Mouse (Mus musculus) cerebellum, adult 9-11 months (tissue): ENCODE results near the gene Aph1b.
"Not testable (repeated sequence)": the region's sequence is repeated elsewhere in the genome, so short reads cannot be mapped to it uniquely, and the experiment has no call there.

ENCODE experiments used
- DNase-seq: peaks from one replicate; pipeline ENCODE4 v3.0.0; 2022

The Aph1b gene

GRCm38 (mm10) chr9:66795464-66796324 is at the start of gene Aph1b:
TSS of gene Aph1b (minus strand) at chr9:66795490.
- peak; percentile 99 for DNase-seq

GRCm38 (mm10) chr9:66835097-66835480 is 39.8 kb upstream of the Aph1b start:
- no peak for DNase-seq

DNA sequence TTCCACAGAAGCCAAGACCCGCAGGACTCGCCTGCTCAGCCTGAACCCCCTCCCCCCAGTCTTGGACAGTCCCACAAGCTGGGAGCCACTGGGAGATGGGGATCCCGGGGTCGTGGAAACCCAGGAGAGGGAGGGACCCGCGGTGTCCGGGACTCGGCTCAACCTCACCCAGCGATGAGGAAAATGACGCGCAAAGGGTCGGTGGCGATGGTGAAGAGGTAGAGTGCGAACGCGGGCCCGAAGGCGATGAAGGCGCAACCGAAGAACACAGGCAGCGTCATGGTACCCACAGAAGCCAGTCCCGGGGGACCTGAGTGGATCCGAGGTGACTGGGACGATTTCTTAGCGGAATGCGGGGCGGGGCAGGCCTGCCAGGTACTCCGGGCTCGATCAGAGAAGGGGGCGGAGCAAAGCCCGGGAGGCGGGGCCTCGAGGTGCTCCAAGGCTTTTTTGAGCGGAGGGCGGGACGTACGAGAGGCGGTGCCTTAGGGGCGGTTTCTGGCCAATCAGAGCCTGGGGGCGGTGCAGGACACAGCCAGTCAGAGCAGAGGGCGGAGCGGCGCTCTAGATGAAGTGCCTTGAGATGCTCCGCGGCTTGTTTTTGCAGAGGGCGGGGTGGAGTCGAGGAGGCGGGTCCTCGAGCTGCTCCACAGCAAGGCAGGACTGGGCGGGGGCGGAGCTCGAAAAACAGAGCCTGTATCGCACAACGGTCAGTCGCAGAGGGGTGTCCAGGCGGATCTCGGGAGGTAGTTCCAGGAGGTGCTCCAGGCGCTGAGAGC is 39.2 kb upstream of the Aph1b start, which contains the start of gene Aph1c:
TSS of gene Aph1c (minus strand) at position 409 of the 779 bp plus-strand sequence.
- peak; percentile 100 for DNase-seq

GRCm38 (mm10) chr9:66833851-66834250 is 38.6 kb upstream of the Aph1b start:
- peak; percentile 52 for DNase-seq

DNA sequence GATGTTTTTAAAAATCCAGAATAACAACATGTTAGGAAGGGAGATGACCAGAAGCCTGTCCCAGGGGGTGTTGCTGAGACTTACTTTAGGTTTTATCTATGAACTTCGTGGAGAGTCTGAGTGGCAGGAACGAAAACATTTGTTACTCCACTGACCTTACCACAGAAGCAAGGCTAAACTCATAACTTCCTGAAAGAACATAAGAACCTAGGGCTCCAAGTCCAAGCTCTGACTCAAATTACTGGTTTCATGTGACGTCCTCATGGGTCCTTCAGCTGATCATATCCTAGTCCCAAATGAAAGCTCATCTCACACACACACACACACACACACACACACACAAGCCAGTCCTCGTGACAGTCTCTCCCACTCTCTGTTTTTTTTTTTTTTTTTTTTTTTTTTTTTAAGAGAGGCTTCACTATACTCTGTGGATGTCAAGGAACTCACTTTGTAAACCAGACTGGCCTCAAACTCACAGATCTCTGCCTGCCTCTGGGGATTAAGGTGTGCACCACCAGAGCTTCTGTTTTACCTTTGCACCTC is 37.1 kb upstream of the Aph1b start:
- DNase-seq = no peak

- no peak for DNase-seq
Measured at GRCm38 (mm10) chr9:66825990-66826389, 30.7 kb upstream of the Aph1b start.

- not testable (repeated sequence) for DNase-seq
Measured at GRCm38 (mm10) chr9:66822255-66822654, 27.0 kb upstream of the Aph1b start.

- no peak for DNase-seq
Measured at GRCm38 (mm10) chr9:66820996-66821395, 25.7 kb upstream of the Aph1b start.

DNA sequence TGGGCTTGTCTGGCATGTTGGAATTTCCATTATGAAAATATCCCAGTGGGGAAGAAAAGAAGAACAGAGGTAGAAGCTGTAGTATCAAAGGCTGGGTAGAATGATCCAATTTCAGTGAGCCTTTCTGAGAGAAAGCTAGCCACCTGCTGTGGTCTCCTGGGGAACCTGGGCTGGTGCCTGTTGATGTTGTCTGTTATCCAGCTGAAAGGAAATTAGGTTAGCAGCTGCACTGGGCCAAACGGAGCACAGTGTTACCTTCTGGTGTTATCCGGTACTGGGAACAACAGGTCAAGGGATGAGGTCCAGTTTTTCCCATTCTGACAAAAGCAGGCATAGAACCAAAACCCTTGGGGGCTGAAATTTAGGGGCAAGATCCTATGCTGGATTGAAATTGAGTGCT is 18.1 kb upstream of the Aph1b start:
- DNase-seq = no peak

- not testable (repeated sequence) for DNase-seq
Measured at GRCm38 (mm10) chr9:66805951-66806350, 10.7 kb upstream of the Aph1b start.

DNA sequence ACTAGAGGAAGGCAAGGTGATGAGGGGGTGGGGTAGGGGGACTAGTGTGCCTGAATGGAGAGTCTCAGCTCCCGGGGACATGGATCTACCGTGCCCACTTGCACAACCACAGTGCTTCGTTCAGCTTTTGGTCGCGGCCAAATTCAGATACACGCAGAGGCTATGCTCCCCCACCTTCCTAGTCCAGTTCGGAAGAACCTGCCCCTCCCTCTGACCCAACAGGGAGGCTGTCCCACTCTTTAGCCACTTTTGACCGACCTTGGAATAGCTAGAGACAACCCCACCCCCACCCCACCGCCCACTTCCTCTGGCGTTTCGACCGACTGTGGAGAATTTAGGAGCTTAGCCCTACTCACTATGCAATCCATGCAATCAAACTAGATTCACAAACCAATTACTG is 6.7 kb upstream of the Aph1b start:
- no peak for DNase-seq

GRCm38 (mm10) chr9:66796739-66797138 is 1.4 kb upstream of the Aph1b start, which contains the start of gene Gm10647:
TSS of gene Gm10647 (plus strand) at chr9:66797039.
- DNase-seq = peak; percentile 20

DNA sequence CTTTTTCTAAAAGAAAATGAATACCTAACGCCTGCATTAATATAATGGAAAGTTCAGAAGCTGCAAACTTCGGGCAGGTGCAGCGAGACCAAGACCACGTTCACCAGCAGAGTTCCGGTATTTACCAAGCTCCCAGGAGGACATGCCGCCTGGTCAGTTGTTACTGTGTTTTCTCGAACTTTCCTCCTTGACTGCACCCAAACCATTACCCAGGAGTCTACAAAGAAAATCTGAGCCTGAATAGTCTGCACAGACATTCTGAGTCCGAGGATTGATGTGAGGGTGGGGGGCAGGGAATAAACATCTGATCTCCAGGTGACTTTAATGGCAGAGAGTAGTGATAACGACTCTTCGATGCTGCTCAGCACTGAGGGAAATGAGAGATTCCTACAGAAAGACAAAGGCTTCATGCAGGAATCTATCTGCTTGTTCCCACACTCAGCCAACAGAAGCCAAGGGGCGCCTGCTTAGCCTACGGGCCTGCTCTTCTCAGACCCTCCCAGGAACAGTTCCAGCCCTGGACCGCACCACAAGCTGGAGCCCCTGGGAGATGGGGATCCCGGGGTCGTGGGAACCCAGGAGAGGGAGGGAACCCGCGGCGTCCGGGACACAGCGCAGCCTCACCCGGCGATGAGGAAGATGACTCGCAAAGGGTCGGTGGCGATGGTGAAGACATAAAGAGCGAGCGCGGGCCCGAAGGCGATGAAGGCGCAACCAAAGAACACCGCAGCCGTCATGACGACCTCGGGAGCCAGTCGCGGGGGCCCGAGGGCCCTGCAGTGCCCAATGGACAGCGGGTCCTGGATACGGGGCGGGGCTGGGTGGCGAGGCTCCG is 444 bp downstream of the Aph1b start:
- peak; percentile 32 for DNase-seq

- no peak for DNase-seq
Measured at GRCm38 (mm10) chr9:66787821-66788220, 7.5 kb downstream of the Aph1b start.

DNA sequence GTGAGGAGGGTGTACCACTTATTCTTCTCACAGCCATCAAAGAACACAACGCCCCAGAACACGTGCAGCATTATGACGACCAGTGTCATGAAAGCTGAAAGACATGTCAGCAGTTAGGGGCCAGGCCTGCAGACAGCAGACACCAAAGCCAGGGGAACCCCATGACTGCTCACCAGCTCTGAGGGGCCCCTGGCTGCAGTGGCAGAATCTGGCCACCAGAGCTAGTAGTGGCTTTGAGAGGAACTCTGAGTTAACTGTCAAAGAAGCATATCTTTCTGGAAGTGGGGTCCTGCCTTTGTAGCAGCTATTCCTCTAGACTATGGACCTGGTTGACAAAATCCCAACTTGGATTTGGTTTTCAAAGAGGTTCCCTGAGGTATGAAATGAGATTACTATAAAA is 10.7 kb downstream of the Aph1b start:
- DNase-seq = not testable (repeated sequence)

DNA sequence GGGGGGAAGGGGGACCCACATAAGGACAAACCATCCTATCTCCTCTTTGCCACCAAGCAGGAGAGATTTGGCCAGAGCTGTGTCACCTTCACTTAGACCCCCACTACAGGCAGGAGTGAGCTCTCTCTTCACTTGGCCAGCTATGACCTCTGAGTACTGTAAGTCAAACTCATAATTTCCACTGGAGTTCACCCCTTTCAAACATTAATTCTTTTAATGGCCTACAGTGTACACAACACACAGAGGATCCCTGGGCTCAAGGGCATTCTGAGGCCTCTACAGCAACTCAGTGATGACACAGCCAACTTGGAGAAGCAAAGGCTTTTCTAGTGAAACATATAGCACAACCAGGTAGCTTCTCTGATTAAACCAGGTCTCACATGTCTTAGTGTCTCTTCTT is 24.6 kb downstream of the Aph1b start:
- DNase-seq = no peak

DNA sequence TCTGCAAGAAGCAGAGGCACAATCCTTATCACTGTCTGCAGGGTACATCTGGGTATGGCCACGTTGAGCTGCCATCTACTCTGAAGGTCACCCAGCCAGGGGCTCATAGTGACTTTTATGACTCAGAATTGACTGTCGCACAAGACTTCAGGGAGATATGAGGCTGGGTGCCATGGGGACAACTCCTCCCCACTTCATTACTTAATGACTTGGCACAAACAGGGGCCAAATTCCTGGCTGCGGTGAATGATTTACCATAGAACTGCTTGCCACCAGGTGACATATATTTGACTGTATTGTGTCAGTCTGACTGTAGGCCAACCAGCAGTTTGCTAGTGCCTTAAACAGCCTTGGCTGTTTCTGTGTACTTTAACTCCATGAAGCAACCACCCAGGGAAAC is 26.0 kb downstream of the Aph1b start:
- DNase-seq = no peak

GRCm38 (mm10) chr9:66768721-66769120 is 26.6 kb downstream of the Aph1b start:
- no peak for DNase-seq

DNA sequence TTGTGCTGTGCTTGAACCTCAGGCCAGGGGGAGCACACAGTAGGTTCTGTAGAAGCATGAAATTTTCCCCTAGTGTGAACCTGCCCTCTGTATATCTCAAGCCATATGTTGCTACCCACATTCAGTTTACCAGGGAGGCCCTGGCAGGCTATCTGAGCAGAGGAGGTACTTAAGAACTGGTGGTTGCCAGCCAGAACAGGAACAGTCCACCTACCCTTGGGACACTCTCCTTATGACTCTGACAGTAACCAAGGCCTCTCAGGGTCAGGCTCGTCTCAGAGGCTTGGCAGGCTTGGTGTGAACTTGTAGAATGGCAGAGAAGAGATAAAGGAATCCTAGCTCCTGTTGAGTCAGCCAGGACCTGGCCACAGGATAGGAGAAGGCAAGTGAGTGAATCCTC is 34.3 kb downstream of the Aph1b start:
- no peak for DNase-seq

DNA sequence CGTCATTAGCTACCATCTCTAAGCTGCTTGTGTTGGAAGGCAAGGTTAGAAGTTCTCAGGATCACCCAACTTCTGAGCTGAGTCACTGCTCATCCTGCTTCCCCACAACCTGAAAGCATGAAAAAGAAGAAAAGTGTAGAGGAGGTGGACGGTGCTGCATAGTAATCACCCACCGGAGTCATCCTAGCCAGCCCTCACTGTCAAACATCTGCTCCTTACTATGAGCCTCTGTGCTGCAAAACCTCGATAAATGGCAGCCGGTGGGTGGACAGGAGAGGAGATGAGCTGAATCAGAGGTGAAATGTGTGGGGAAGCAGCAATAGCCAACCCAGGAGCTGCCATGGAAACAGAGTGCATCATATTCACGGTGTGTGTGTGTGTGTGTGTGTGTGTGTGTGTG is 42.4 kb downstream of the Aph1b start:
- DNase-seq = no peak

DNA sequence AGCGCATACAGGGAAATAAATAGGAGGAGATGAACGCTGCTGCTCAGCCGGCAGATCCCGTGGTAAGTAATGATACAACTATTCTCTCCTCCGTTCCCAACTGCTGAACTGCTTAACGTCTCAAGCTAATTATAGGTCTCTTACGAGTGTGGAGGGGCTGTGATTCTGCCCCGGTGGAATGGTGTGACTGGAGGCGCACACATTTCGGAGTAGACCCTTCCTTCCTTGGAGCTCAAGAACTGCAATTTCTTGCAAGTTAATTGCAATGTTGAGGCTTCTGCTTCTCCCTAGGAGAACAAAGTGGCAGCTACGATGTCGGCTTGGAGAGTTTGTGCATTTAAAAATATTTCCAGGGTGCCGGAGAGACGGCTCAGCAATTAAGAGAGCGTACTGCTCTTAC is 46.9 kb downstream of the Aph1b start:
- DNase-seq = no peak

- DNase-seq = peak; percentile 66
Measured at GRCm38 (mm10) chr9:66744531-66744930, 50.8 kb downstream of the Aph1b start.

- DNase-seq = no peak
Measured at GRCm38 (mm10) chr9:66739516-66739915, 55.8 kb downstream of the Aph1b start.
